Mouse (Mus musculus): ENCODE measurements around the gene Gstt1.
A peak's percentile ranks its signal among the peaks of the same experiment; 100 is the strongest.
"Not testable (repeated sequence)": the region's sequence is repeated elsewhere in the genome, so short reads cannot be mapped to it uniquely, and the experiment has no call there.

Gene Gstt1

GRCm38 (mm10) chr10:75804217-75804616 is 5.8 kb upstream of the Gstt1 start:
- DNase-seq = no peak

GRCm38 (mm10) chr10:75797619-75798175 is 687 bp downstream of the Gstt1 start:
- DNase-seq = peak; percentile 70 to 74

GRCm38 (mm10) chr10:75796731-75797516 is 1.5 kb downstream of the Gstt1 start:
- DNase-seq = peak; percentile 14 to 24

- no peak for DNase-seq
Observed at GRCm38 (mm10) chr10:75794880-75795279, 3.5 kb downstream of the Gstt1 start.

- no peak for DNase-seq
Observed at GRCm38 (mm10) chr10:75790773-75791172, 7.6 kb downstream of the Gstt1 start.

- no peak for DNase-seq
Observed at GRCm38 (mm10) chr10:75789841-75790240, 8.5 kb downstream of the Gstt1 start.

- no peak for DNase-seq
Observed at GRCm38 (mm10) chr10:75789081-75789735, 9.2 kb downstream of the Gstt1 start.

GRCm38 (mm10) chr10:75788277-75788676 is 10.1 kb downstream of the Gstt1 start:
- no peak for DNase-seq

- DNase-seq = no peak
Observed at GRCm38 (mm10) chr10:75785442-75785841, 12.9 kb downstream of the Gstt1 start.

- DNase-seq = peak in 1 of 2 experiments; percentile 10
Observed at GRCm38 (mm10) chr10:75780769-75781578, 17.4 kb downstream of the Gstt1 start, which contains the start of the genes Gm20441 and Gstt3. Gm20441 (minus strand) TSS chr10:75780954. Gstt3 (minus strand) TSS chr10:75781414.

- DNase-seq = no peak
Observed at GRCm38 (mm10) chr10:75779206-75780174, 18.9 kb downstream of the Gstt1 start.

GRCm38 (mm10) chr10:75777885-75778284 is 20.5 kb downstream of the Gstt1 start:
- DNase-seq = no peak

- DNase-seq = no peak
Observed at GRCm38 (mm10) chr10:75776562-75776961, 21.8 kb downstream of the Gstt1 start.

GRCm38 (mm10) chr10:75774587-75774986 is 23.8 kb downstream of the Gstt1 start:
- no peak for DNase-seq

GRCm38 (mm10) chr10:75774102-75774501 is 24.3 kb downstream of the Gstt1 start:
- no peak for DNase-seq

- DNase-seq = peak; percentile 86 to 89
Observed at GRCm38 (mm10) chr10:75772795-75773664, 25.4 kb downstream of the Gstt1 start, which contains the start of gene Ddt. Ddt (minus strand) TSS chr10:75773414.

GRCm38 (mm10) chr10:75767756-75768155 is 30.6 kb downstream of the Gstt1 start:
- DNase-seq = not testable (repeated sequence)

GRCm38 (mm10) chr10:75766856-75767255 is 31.5 kb downstream of the Gstt1 start:
- no peak for DNase-seq

- peak; percentile 70 to 80 for DNase-seq
Observed at GRCm38 (mm10) chr10:75764519-75765473, 33.6 kb downstream of the Gstt1 start.

Data from cerebellum, postnatal 36 days (tissue).